Mouse (Mus musculus) gastrocnemius, adult 2 months (tissue): Measurements from ENCODE around the gene Cep250. TPM values are rescaled to one million over a fixed set of nuclear protein-coding genes. Genes with fewer than 3 reads are reported as not detected.

Experiments used
- DNase-seq: peaks from one replicate; pipeline ENCODE4 v3.0.0; 2022
- H3K27ac ChIP-seq: fragments of 200-600 bp; 2 replicates; pipeline ENCODE4 v1.8.1; 2022; ENCODE audit warnings: mild to moderate bottlenecking
- H3K4me3 ChIP-seq: fragments of 200-600 bp; 2 replicates; pipeline ENCODE4 v1.8.1; 2022; ENCODE audit warnings: mild to moderate bottlenecking, moderate library complexity
- CTCF ChIP-seq: fragments of 200-600 bp; IDR thresholded peaks from 2 replicates; pipeline ENCODE4 v1.8.1; 2022; ENCODE audit warnings: antibody characterized with exemption, mild to moderate bottlenecking, moderate library complexity
- intact Hi-C: fragments of 180-260 bp; cut with DNase I; formaldehyde crosslinking; loops from one replicate; pipeline ENCODE4 v1.15.1; 2025
- total RNA-seq, 2 experiments: library from RNA; stranded (reverse); gene quantifications; 2 replicates each; pipeline ENCODE4 v1.2.3; 2021

Cep250 gene
- total RNA-seq, 2 experiments from 2014 or later: 3.8 to 4.6 TPM

- no peak for DNase-seq
- Histone ChIP-seq H3K27ac (no peak overlapping the region), H3K4me3 (no peak overlapping the region)
- intact Hi-C loops: loop anchor here (10.0 kb wide), 1 partner anchor 250 kb away; the partner anchor contains the start of gene Trpc4ap
- no peak for TF ChIP-seq CTCF
Observed at GRCm38 (mm10) chr2:155944685-155945084, 11.6 kb upstream of the Cep250 start.

- Histone ChIP-seq H3K4me3 (no peak within 1 kb of the TSS), H3K27ac (no peak within 1 kb of the TSS)
- no peak for TF ChIP-seq CTCF
- intact Hi-C loops: loop anchor here (10.0 kb wide), 1 partner anchor 250 kb away; the partner anchor contains the start of gene Trpc4ap
- no peak for DNase-seq
Observed at GRCm38 (mm10) chr2:155945124-155945523, 11.1 kb upstream of the Cep250 start, which contains the start of gene Gdf5. Gdf5 (minus strand) TSS chr2:155945367.

GRCm38 (mm10) chr2:155945580-155945979 is 10.7 kb upstream of the Cep250 start:
- TF ChIP-seq CTCF: no peak
- DNase-seq: no peak
- intact Hi-C loops: loop anchor here (10.0 kb wide), 1 partner anchor 251 kb away; the partner anchor contains the start of gene Trpc4ap
- H3K4me3 ChIP-seq: no peak overlapping the region
- no peak overlapping the region for H3K27ac ChIP-seq

GRCm38 (mm10) chr2:155946069-155946468 is 10.2 kb upstream of the Cep250 start:
- intact Hi-C loops: loop anchor here (1.0 to 10.0 kb wide), 2 partner anchors 99 to 251 kb away; partner anchors contain the start of gene Trpc4ap
- Histone ChIP-seq H3K4me3 (no peak overlapping the region), H3K27ac (no peak overlapping the region)
- TF ChIP-seq CTCF: peak; percentile 95
- DNase-seq: peak; percentile 82

- intact Hi-C loops: loop anchor here (1.0 to 10.0 kb wide), 2 partner anchors 99 to 252 kb away; partner anchors contain the start of gene Trpc4ap
- H3K27ac ChIP-seq: no peak overlapping the region
- no peak for DNase-seq
- no peak overlapping the region for H3K4me3 ChIP-seq
- TF ChIP-seq CTCF: no peak
Observed at GRCm38 (mm10) chr2:155946499-155946898, 9.8 kb upstream of the Cep250 start.

- Histone ChIP-seq H3K4me3 (no peak overlapping the region), H3K27ac (no peak overlapping the region)
- TF ChIP-seq CTCF: no peak
- DNase-seq: no peak
- intact Hi-C loops: loop anchor here (10.0 kb wide), 1 partner anchor 253 kb away; the partner anchor contains the start of gene Trpc4ap
Observed at GRCm38 (mm10) chr2:155947390-155948002, 8.8 kb upstream of the Cep250 start.

GRCm38 (mm10) chr2:155949362-155949761 is 6.9 kb upstream of the Cep250 start:
- intact Hi-C loops: loop anchor here (10.0 kb wide), 1 partner anchor 255 kb away; the partner anchor contains the start of gene Trpc4ap
- no peak for TF ChIP-seq CTCF
- Histone ChIP-seq H3K27ac (no peak overlapping the region), H3K4me3 (no peak overlapping the region)
- DNase-seq: peak; percentile 55

- peak; percentile 72 for TF ChIP-seq CTCF
- peak; percentile 54 for DNase-seq
- H3K4me3 ChIP-seq: no peak overlapping the region
- intact Hi-C loops: no loop called here
- no peak overlapping the region for H3K27ac ChIP-seq
Observed at GRCm38 (mm10) chr2:155952006-155952405, 4.3 kb upstream of the Cep250 start.

GRCm38 (mm10) chr2:155959981-155960380 is 3.7 kb downstream of the Cep250 start:
- Histone ChIP-seq H3K27ac (no peak overlapping the region), H3K4me3 (no peak overlapping the region)
- intact Hi-C loops: loop anchor here (5.0 to 10.0 kb wide), 2 partner anchors 182 to 315 kb away; partner anchors contain the start of genes Nfs1 and Romo1
- DNase-seq: no peak
- TF ChIP-seq CTCF: no peak

- DNase-seq: no peak
- no peak for TF ChIP-seq CTCF
- intact Hi-C loops: loop anchor here (5.0 to 10.0 kb wide), 2 partner anchors 180 to 313 kb away; partner anchors contain the start of genes Nfs1 and Romo1
- Histone ChIP-seq H3K4me3 (no peak overlapping the region), H3K27ac (no peak overlapping the region)
Observed at GRCm38 (mm10) chr2:155961862-155962261, 5.6 kb downstream of the Cep250 start.

- intact Hi-C loops: loop anchor here (5.0 to 10.0 kb wide), 2 partner anchors 179 to 312 kb away; partner anchors contain the start of genes Nfs1 and Romo1
- no peak overlapping the region for H3K27ac ChIP-seq
- H3K4me3 ChIP-seq: no peak overlapping the region
- DNase-seq: no peak
- TF ChIP-seq CTCF: peak; percentile 65
Observed at GRCm38 (mm10) chr2:155962991-155963390, 6.7 kb downstream of the Cep250 start.

- no peak for DNase-seq
- no peak overlapping the region for H3K4me3 ChIP-seq
- H3K27ac ChIP-seq: no peak overlapping the region
- intact Hi-C loops: no loop called here
- no peak for TF ChIP-seq CTCF
Observed at GRCm38 (mm10) chr2:155973348-155973747, 17.1 kb downstream of the Cep250 start.

GRCm38 (mm10) chr2:155974087-155974731 is 18.0 kb downstream of the Cep250 start:
- Histone ChIP-seq H3K27ac (no peak overlapping the region), H3K4me3 (no peak overlapping the region)
- no peak for TF ChIP-seq CTCF
- intact Hi-C loops: no loop called here
- no peak for DNase-seq
